Mouse (Mus musculus): ENCODE measurements around the gene Crygn. TPM values are rescaled to one million over a fixed set of nuclear protein-coding genes. Genes with fewer than 3 reads are reported as not detected.
"Not testable (repeated sequence)": the region's sequence is repeated elsewhere in the genome, so short reads cannot be mapped to it uniquely, and the experiment has no call there.

Crygn gene
- polyA plus RNA-seq, 1 experiment from 2014 or later, result 0.77 TPM

- DNase-seq (ENCODE audit: low spot score), result no peak
- no peak for ATAC-seq (ENCODE audit: insufficient number of reproducible peaks, low FRiP score, low TSS enrichment, low read depth)
- no peaks in the 10 kb centered on the region for H3K4me1 ChIP-seq (ENCODE audit: control insufficient read depth, insufficient read depth, low read length)
- no peak overlapping the region for H3K4me2 ChIP-seq (ENCODE audit: low read depth, severe bottlenecking)
- H3K9me3 ChIP-seq (ENCODE audit: control insufficient read depth, low read length), result no peaks in the 10 kb centered on the region
- no peak overlapping the region for H3K4me3 ChIP-seq (ENCODE audit: low read depth, low read length)
- 75% methylated on average over 4 of the region's 4 CpGs for WGBS
- no peak overlapping the region for H3K27ac ChIP-seq (replicated peaks; ENCODE audit: low read depth, low read length)
- H3K9ac ChIP-seq (ENCODE audit: low read length), result no peak overlapping the region
- no peaks in the 10 kb centered on the region for H3K27me3 ChIP-seq (ENCODE audit: control insufficient read depth, insufficient read depth, low read length)
- no peaks in the 10 kb centered on the region for H3K36me3 ChIP-seq (ENCODE audit: control insufficient read depth, insufficient read depth, low read length)
Measured at GRCm38 (mm10) chr5:24782957-24783356, 25.1 kb upstream of the Crygn start.

GRCm38 (mm10) chr5:24781048-24781447 is 23.2 kb upstream of the Crygn start:
- DNase-seq (ENCODE audit: low spot score) (no peak), ATAC-seq (ENCODE audit: insufficient number of reproducible peaks, low FRiP score, low TSS enrichment, low read depth) (no peak)
- no peaks in the 10 kb centered on the region for H3K9me3 ChIP-seq (ENCODE audit: control insufficient read depth, low read length)
- no peaks in the 10 kb centered on the region for H3K4me1 ChIP-seq (ENCODE audit: control insufficient read depth, insufficient read depth, low read length)
- WGBS, result 30% methylated on average over 5 of the region's 5 CpGs
- H3K27me3 ChIP-seq (ENCODE audit: control insufficient read depth, insufficient read depth, low read length), result no peaks in the 10 kb centered on the region
- no peak overlapping the region for H3K27ac ChIP-seq (replicated peaks; ENCODE audit: low read depth, low read length)
- H3K4me3 ChIP-seq (ENCODE audit: low read depth, low read length), result no peak overlapping the region
- H3K4me2 ChIP-seq (ENCODE audit: low read depth, severe bottlenecking), result no peak overlapping the region
- no peaks in the 10 kb centered on the region for H3K36me3 ChIP-seq (ENCODE audit: control insufficient read depth, insufficient read depth, low read length)
- no peak overlapping the region for H3K9ac ChIP-seq (ENCODE audit: low read length)

GRCm38 (mm10) chr5:24779881-24780512 is 22.2 kb upstream of the Crygn start:
- H3K36me3 ChIP-seq (ENCODE audit: control insufficient read depth, insufficient read depth, low read length), result no peaks in the 10 kb centered on the region
- H3K27me3 ChIP-seq (ENCODE audit: control insufficient read depth, insufficient read depth, low read length), result no peaks in the 10 kb centered on the region
- no peak for DNase-seq (ENCODE audit: low spot score)
- 48% methylated on average over 15 of the region's 15 CpGs for WGBS
- H3K9ac ChIP-seq (ENCODE audit: low read length), result no peak overlapping the region
- H3K27ac ChIP-seq (replicated peaks; ENCODE audit: low read depth, low read length), result no peak overlapping the region
- H3K4me3 ChIP-seq (ENCODE audit: low read depth, low read length), result no peak overlapping the region
- ATAC-seq (ENCODE audit: insufficient number of reproducible peaks, low FRiP score, low TSS enrichment, low read depth), result no peak
- no peaks in the 10 kb centered on the region for H3K4me1 ChIP-seq (ENCODE audit: control insufficient read depth, insufficient read depth, low read length)
- no peak overlapping the region for H3K4me2 ChIP-seq (ENCODE audit: low read depth, severe bottlenecking)
- H3K9me3 ChIP-seq (ENCODE audit: control insufficient read depth, low read length), result no peaks in the 10 kb centered on the region

- Histone ChIP-seq H3K4me2 (ENCODE audit: low read depth, severe bottlenecking) (no peak overlapping the region), H3K27me3 (ENCODE audit: control insufficient read depth, insufficient read depth, low read length) (no peaks in the 10 kb centered on the region), H3K9me3 (ENCODE audit: control insufficient read depth, low read length) (no peaks in the 10 kb centered on the region), H3K27ac (replicated peaks; ENCODE audit: low read depth, low read length) (no peak overlapping the region), H3K36me3 (ENCODE audit: control insufficient read depth, insufficient read depth, low read length) (no peaks in the 10 kb centered on the region), H3K4me1 (ENCODE audit: control insufficient read depth, insufficient read depth, low read length) (no peaks in the 10 kb centered on the region), H3K4me3 (ENCODE audit: low read depth, low read length) (no peak overlapping the region), H3K9ac (ENCODE audit: low read length) (no peak overlapping the region)
- no peak for ATAC-seq (ENCODE audit: insufficient number of reproducible peaks, low FRiP score, low TSS enrichment, low read depth)
- DNase-seq (ENCODE audit: low spot score), result no peak
Measured at GRCm38 (mm10) chr5:24779321-24779720, 21.5 kb upstream of the Crygn start.

GRCm38 (mm10) chr5:24778843-24779140 is 21.0 kb upstream of the Crygn start:
- no peak overlapping the region for H3K4me2 ChIP-seq (ENCODE audit: low read depth, severe bottlenecking)

GRCm38 (mm10) chr5:24778082-24778842 is 20.5 kb upstream of the Crygn start:
- no peak for ATAC-seq (ENCODE audit: insufficient number of reproducible peaks, low FRiP score, low TSS enrichment, low read depth)
- no peak overlapping the region for H3K27ac ChIP-seq (replicated peaks; ENCODE audit: low read depth, low read length)
- H3K9me3 ChIP-seq (ENCODE audit: control insufficient read depth, low read length), result no peaks in the 10 kb centered on the region
- H3K4me2 ChIP-seq (ENCODE audit: low read depth, severe bottlenecking), result no peak overlapping the region
- H3K4me1 ChIP-seq (ENCODE audit: control insufficient read depth, insufficient read depth, low read length), result no peaks in the 10 kb centered on the region
- 26% methylated on average over 17 of the region's 17 CpGs for WGBS
- H3K4me3 ChIP-seq (ENCODE audit: low read depth, low read length), result no peak overlapping the region
- H3K9ac ChIP-seq (ENCODE audit: low read length), result no peak overlapping the region
- DNase-seq (ENCODE audit: low spot score), result no peak
- H3K27me3 ChIP-seq (ENCODE audit: control insufficient read depth, insufficient read depth, low read length), result no peaks in the 10 kb centered on the region
- H3K36me3 ChIP-seq (ENCODE audit: control insufficient read depth, insufficient read depth, low read length), result no peaks in the 10 kb centered on the region

More at GRCm38 (mm10) chr5:24778843-24779140, 21.0 kb upstream of the Crygn start:
- Histone ChIP-seq H3K36me3 (ENCODE audit: control insufficient read depth, insufficient read depth, low read length) (no peaks in the 10 kb centered on the region), H3K4me1 (ENCODE audit: control insufficient read depth, insufficient read depth, low read length) (no peaks in the 10 kb centered on the region), H3K27ac (replicated peaks; ENCODE audit: low read depth, low read length) (no peak overlapping the region), H3K9me3 (ENCODE audit: control insufficient read depth, low read length) (no peaks in the 10 kb centered on the region), H3K27me3 (ENCODE audit: control insufficient read depth, insufficient read depth, low read length) (no peaks in the 10 kb centered on the region), H3K9ac (ENCODE audit: low read length) (no peak overlapping the region), H3K4me3 (ENCODE audit: low read depth, low read length) (no peak overlapping the region)
- no peak for ATAC-seq (ENCODE audit: insufficient number of reproducible peaks, low FRiP score, low TSS enrichment, low read depth)
- DNase-seq (ENCODE audit: low spot score), result no peak
- 52% methylated on average over 13 of the region's 13 CpGs for WGBS

- ATAC-seq (ENCODE audit: insufficient number of reproducible peaks, low FRiP score, low TSS enrichment, low read depth), result no peak
- no peak overlapping the region for H3K4me3 ChIP-seq (ENCODE audit: low read depth, low read length)
- no peaks in the 10 kb centered on the region for H3K36me3 ChIP-seq (ENCODE audit: control insufficient read depth, insufficient read depth, low read length)
- DNase-seq (ENCODE audit: low spot score), result no peak
- no peaks in the 10 kb centered on the region for H3K27me3 ChIP-seq (ENCODE audit: control insufficient read depth, insufficient read depth, low read length)
- H3K9ac ChIP-seq (ENCODE audit: low read length), result no peak overlapping the region
- no peaks in the 10 kb centered on the region for H3K4me1 ChIP-seq (ENCODE audit: control insufficient read depth, insufficient read depth, low read length)
- 74% methylated on average over 4 of the region's 4 CpGs for WGBS
- no peaks in the 10 kb centered on the region for H3K9me3 ChIP-seq (ENCODE audit: control insufficient read depth, low read length)
- no peak overlapping the region for H3K27ac ChIP-seq (replicated peaks; ENCODE audit: low read depth, low read length)
- H3K4me2 ChIP-seq (ENCODE audit: low read depth, severe bottlenecking), result no peak overlapping the region
Measured at GRCm38 (mm10) chr5:24776681-24777080, 18.9 kb upstream of the Crygn start.

- H3K27me3 ChIP-seq (ENCODE audit: control insufficient read depth, insufficient read depth, low read length); H3K4me2 ChIP-seq (ENCODE audit: low read depth, severe bottlenecking); H3K9me3 ChIP-seq (ENCODE audit: control insufficient read depth, low read length); ATAC-seq (ENCODE audit: insufficient number of reproducible peaks, low FRiP score, low TSS enrichment, low read depth); DNase-seq (ENCODE audit: low spot score); H3K9ac ChIP-seq (ENCODE audit: low read length); H3K27ac ChIP-seq (replicated peaks; ENCODE audit: low read depth, low read length); H3K4me1 ChIP-seq (ENCODE audit: control insufficient read depth, insufficient read depth, low read length); H3K4me3 ChIP-seq (ENCODE audit: low read depth, low read length); H3K36me3 ChIP-seq (ENCODE audit: control insufficient read depth, insufficient read depth, low read length): not testable (repeated sequence)
- 94% methylated on average over 16 of the region's 16 CpGs for WGBS
Measured at GRCm38 (mm10) chr5:24774549-24774948, 16.7 kb upstream of the Crygn start.

- Histone ChIP-seq H3K4me1 (ENCODE audit: control insufficient read depth, insufficient read depth, low read length) (peaks cover 11% of the 10 kb centered on the region), H3K27ac (replicated peaks; ENCODE audit: low read depth, low read length) (no peak overlapping the region), H3K4me3 (ENCODE audit: low read depth, low read length) (no peak overlapping the region), H3K4me2 (ENCODE audit: low read depth, severe bottlenecking) (no peak overlapping the region), H3K9me3 (ENCODE audit: control insufficient read depth, low read length) (no peaks in the 10 kb centered on the region), H3K36me3 (ENCODE audit: control insufficient read depth, insufficient read depth, low read length) (no peaks in the 10 kb centered on the region), H3K9ac (ENCODE audit: low read length) (no peak overlapping the region), H3K27me3 (ENCODE audit: control insufficient read depth, insufficient read depth, low read length) (no peaks in the 10 kb centered on the region)
- no peak for ATAC-seq (ENCODE audit: insufficient number of reproducible peaks, low FRiP score, low TSS enrichment, low read depth)
- no peak for DNase-seq (ENCODE audit: low spot score)
- WGBS, result 68% methylated on average over 3 of the region's 3 CpGs
Measured at GRCm38 (mm10) chr5:24756931-24757330, 877 bp downstream of the Crygn start.
